Mouse (Mus musculus): ENCODE results near the gene Olfr124.

- TF ChIP-seq CTCF (IDR thresholded peaks at IDR 0.05; ENCODE audit: low read depth, low read length) = no peak
- no peak for TF ChIP-seq POLR2A (IDR thresholded peaks at IDR 0.05; ENCODE audit: extremely low read depth, insufficient read depth, low read length)
Observed at GRCm38 (mm10) chr17:37847183-37847582, 47.5 kb downstream of the Olfr124 start, which contains the start of gene Olfr126.
